Comparison of ENCODE assay signal across 18 mouse cellular contexts in the genomic region with DNA sequence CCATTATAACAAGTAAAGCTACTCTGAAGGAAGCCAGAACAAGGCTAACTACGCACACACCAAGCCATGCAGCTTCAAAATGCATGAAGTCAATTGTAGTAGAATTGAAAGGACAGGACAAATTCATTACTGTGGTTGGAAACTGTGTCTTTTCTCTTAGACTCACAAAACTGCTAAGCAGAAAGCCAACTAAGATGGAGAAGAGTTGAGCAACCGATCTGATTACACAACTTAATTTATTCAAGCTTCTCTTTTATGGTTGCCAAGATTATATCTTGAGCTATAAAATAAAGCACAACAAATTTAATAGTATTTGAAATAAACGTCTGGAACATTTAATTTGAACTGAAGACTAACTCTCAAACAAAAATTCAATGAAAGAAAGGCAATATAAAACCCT. TPM values are rescaled to one million over a fixed set of nuclear protein-coding genes. Genes with fewer than 3 reads are reported as not detected.
"Had no signal": no experiment of that assay in that cellular context is flagged by ENCODE, and none has a peak within 500 bp of the region (broad histone marks: within the 10 kb centered on the region; RNA-seq: fewer than 3 reads in every experiment).

No protein-coding gene starts in this region.

- H3K27me3 ChIP-seq: liver, embryonic 13.5 days; neural tube, embryonic 15.5 days had no signal

- ATAC-seq: liver, postnatal 0 days had no signal

- H3K27ac ChIP-seq: left cerebral cortex, adult 2 months; limb, embryonic 10.5 days; liver, embryonic 13.5 days; midbrain, embryonic 10.5 days; neural tube, embryonic 15.5 days; stomach, postnatal 0 days had no signal

- H3K4me2 ChIP-seq: liver, embryonic 13.5 days; neural tube, embryonic 15.5 days had no signal

- H3K4me3 ChIP-seq: left cerebral cortex, adult 2 months; limb, embryonic 10.5 days; liver, embryonic 13.5 days; midbrain, embryonic 10.5 days; myocyte; neural tube, embryonic 15.5 days had no signal

- H3K9ac ChIP-seq: liver, embryonic 13.5 days; liver, postnatal 0 days; neural tube, embryonic 15.5 days had no signal

- H3K4me1 ChIP-seq: limb, embryonic 10.5 days; liver, embryonic 13.5 days; midbrain, embryonic 10.5 days; neural tube, embryonic 15.5 days had no signal

- DNase-seq: kidney, adult 18-20 months; kidney, postnatal 25 days; liver, embryonic 13.5 days; liver, postnatal 0 days; lung, postnatal 10 days; midbrain, embryonic 14.5 days; thymus, adult 18-20 months; thymus, postnatal 14 days had no signal

- H3K9me3 ChIP-seq: limb, embryonic 10.5 days; liver, embryonic 13.5 days; midbrain, embryonic 10.5 days; neural tube, embryonic 15.5 days had no signal

- H3K36me3 ChIP-seq: limb, embryonic 10.5 days; liver, embryonic 13.5 days; midbrain, embryonic 10.5 days; neural tube, embryonic 15.5 days had no signal

RNA-seq across cellular contexts. Expression of a gene that starts 59.0 kb away (rescaled TPM):
- total RNA-seq: layer of hippocampus, postnatal 25 days; left cerebral cortex, adult 2 months; left cerebral cortex, postnatal 14 days had no signal
- polyA plus RNA-seq: kidney, embryonic 14.5 days; limb, embryonic 10.5 days; liver, postnatal 0 days; midbrain, embryonic 10.5 days; midbrain, embryonic 14.5 days; neural tube, embryonic 11.5 days; neural tube, embryonic 15.5 days had no signal
